Mouse (Mus musculus): ENCODE results near the gene Tpst1.

GRCm38 (mm10) chr5:130116116-130116515 is 43.0 kb downstream of the Tpst1 start:
- TF ChIP-seq HCFC1 (IDR thresholded peaks at IDR 0.05; ENCODE audit: low read depth, low read length) (no peak), CTCF (IDR thresholded peaks at IDR 0.05 in 2 of 3, conservative IDR thresholded peaks at IDR 0.05 in 1 of 3; ENCODE audit: control insufficient read depth in 1 of 3, insufficient read depth in 1 of 3, low read depth in 2 of 3, low read length in 3 of 3, poor library complexity in 1 of 3, severe bottlenecking in 1 of 3) (no peak), ELF1 (IDR thresholded peaks at IDR 0.05; ENCODE audit: low read depth, low read length) (no peak)

Measured in MEL (cell line).